Mouse (Mus musculus): ENCODE results near the gene Sos1. TPM values are rescaled to one million over a fixed set of nuclear protein-coding genes. Genes with fewer than 3 reads are reported as not detected.

Sos1 gene
- 10 to 100 TPM; 31.8 to 35.6 (median 33.5) TPM for total RNA-seq (2022)

- peak; percentile 89 to 94 for DNase-seq (ENCODE audit: low spot score in 2 of 2)
Measured at GRCm38 (mm10) chr17:80480031-80480854, at the start of gene Sos1. Gene Sos1, minus strand, starts transcription at chr17:80480453.

- no peak for DNase-seq (ENCODE audit: low spot score in 2 of 2)
Measured at GRCm38 (mm10) chr17:80523231-80523630, 43.0 kb upstream of the Sos1 start.

- DNase-seq (ENCODE audit: low spot score in 2 of 2) = no peak
Measured at GRCm38 (mm10) chr17:80522229-80522556, 41.9 kb upstream of the Sos1 start.

- no peak for DNase-seq (ENCODE audit: low spot score in 2 of 2)
Measured at GRCm38 (mm10) chr17:80521521-80522228, 41.4 kb upstream of the Sos1 start.

GRCm38 (mm10) chr17:80520537-80520936 is 40.3 kb upstream of the Sos1 start:
- DNase-seq (ENCODE audit: low spot score in 2 of 2) = no peak

- DNase-seq (ENCODE audit: low spot score in 2 of 2) = no peak
Measured at GRCm38 (mm10) chr17:80518811-80519210, 38.6 kb upstream of the Sos1 start.

GRCm38 (mm10) chr17:80517244-80517643 is 37.0 kb upstream of the Sos1 start:
- DNase-seq (ENCODE audit: low spot score in 2 of 2) = no peak

GRCm38 (mm10) chr17:80515956-80516355 is 35.7 kb upstream of the Sos1 start:
- DNase-seq (ENCODE audit: low spot score in 2 of 2) = no peak

GRCm38 (mm10) chr17:80515513-80515912 is 35.3 kb upstream of the Sos1 start:
- DNase-seq (ENCODE audit: low spot score in 2 of 2) = no peak

- no peak for DNase-seq (ENCODE audit: low spot score in 2 of 2)
Measured at GRCm38 (mm10) chr17:80513766-80514165, 33.5 kb upstream of the Sos1 start.

- no peak for DNase-seq (ENCODE audit: low spot score in 2 of 2)
Measured at GRCm38 (mm10) chr17:80510459-80510855, 30.2 kb upstream of the Sos1 start.

GRCm38 (mm10) chr17:80509494-80510458 is 29.5 kb upstream of the Sos1 start:
- no peak for DNase-seq (ENCODE audit: low spot score in 2 of 2)

- no peak for DNase-seq (ENCODE audit: low spot score in 2 of 2)
Measured at GRCm38 (mm10) chr17:80505766-80506165, 25.5 kb upstream of the Sos1 start.

GRCm38 (mm10) chr17:80505342-80505741 is 25.1 kb upstream of the Sos1 start:
- DNase-seq (ENCODE audit: low spot score in 2 of 2) = no peak

- no peak for DNase-seq (ENCODE audit: low spot score in 2 of 2)
Measured at GRCm38 (mm10) chr17:80501805-80502172, 21.5 kb upstream of the Sos1 start.

- DNase-seq (ENCODE audit: low spot score in 2 of 2) = no peak
Measured at GRCm38 (mm10) chr17:80501037-80501804, 21.0 kb upstream of the Sos1 start.

- DNase-seq (ENCODE audit: low spot score in 2 of 2) = no peak
Measured at GRCm38 (mm10) chr17:80500025-80500424, 19.8 kb upstream of the Sos1 start.

GRCm38 (mm10) chr17:80498600-80499268 is 18.5 kb upstream of the Sos1 start:
- no peak for DNase-seq (ENCODE audit: low spot score in 2 of 2)

- no peak for DNase-seq (ENCODE audit: low spot score in 2 of 2)
Measured at GRCm38 (mm10) chr17:80497183-80497601, 16.9 kb upstream of the Sos1 start.

- DNase-seq (ENCODE audit: low spot score in 2 of 2) = no peak
Measured at GRCm38 (mm10) chr17:80496607-80497170, 16.4 kb upstream of the Sos1 start.
